ENCODE assay signal across 12 mouse cellular contexts in the genomic region with DNA sequence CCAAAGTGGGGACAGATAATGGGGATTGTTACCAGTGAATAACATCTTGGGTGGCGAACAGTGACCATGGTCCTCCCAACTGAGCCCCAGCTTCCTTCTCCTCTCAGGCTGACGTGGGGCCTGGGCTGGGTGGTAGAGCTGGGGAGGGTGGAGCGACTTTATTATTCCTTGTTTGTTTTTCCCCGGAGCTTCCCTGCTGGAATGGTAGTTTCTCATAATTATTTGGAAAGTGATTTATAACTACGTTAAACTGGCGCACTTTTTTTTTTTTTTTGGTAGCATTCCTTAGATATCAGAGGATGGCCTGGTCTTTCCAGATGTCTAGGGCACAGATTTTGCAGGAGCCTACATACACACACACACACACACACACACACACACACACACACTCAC. TPM values are rescaled to one million over a fixed set of nuclear protein-coding genes. Genes with fewer than 3 reads are reported as not detected.
DNase-seq lines count a peak whose midpoint lies in the region; ATAC-seq lines count a peak whose summit lies in the region.
"Had no signal": no experiment of that assay in that cellular context is flagged by ENCODE, and none has a peak within 500 bp of the region (broad histone marks: within the 10 kb centered on the region; RNA-seq: fewer than 3 reads in every experiment).

No protein-coding gene starts in this region.

- no peaks in the 10 kb centered on the region for H3K36me3 ChIP-seq in forebrain, embryonic 10.5 days (replicated peaks)
- H3K36me3 ChIP-seq in forebrain, embryonic 15.5 days: no peaks in the 10 kb centered on the region
- H3K36me3 ChIP-seq in kidney, embryonic 15.5 days: no peaks in the 10 kb centered on the region
- no peaks in the 10 kb centered on the region for H3K36me3 ChIP-seq in intestine, embryonic 14.5 days (ENCODE audit: control insufficient read depth, insufficient read depth, low read length)
- no peaks in the 10 kb centered on the region for H3K36me3 ChIP-seq in midbrain, embryonic 15.5 days (replicated peaks)

- DNase-seq in forebrain, embryonic 10.5 days (ENCODE audit: extremely low spot score, low spot score): no peak
- no peak for DNase-seq in kidney, adult 18-20 months
- DNase-seq in intestine, embryonic 14.5 days (ENCODE audit: low spot score): no peak
- no peak for DNase-seq in layer of hippocampus, adult 9-10 months (ENCODE audit: low spot score)
- no peak for DNase-seq in frontal cortex, postnatal 25 days (ENCODE audit: low spot score in 2 of 2)
- DNase-seq: cerebellum, adult 11-12 months; thymus, postnatal 4 days had no signal

- no peak for ATAC-seq in forebrain, embryonic 15.5 days (replicated peaks)
- ATAC-seq in kidney, embryonic 15.5 days (replicated peaks; ENCODE audit: low FRiP score): no peak
- ATAC-seq in intestine, embryonic 14.5 days (replicated peaks; ENCODE audit: low FRiP score, low TSS enrichment, low read depth): no peak
- no peak for ATAC-seq in midbrain, embryonic 15.5 days (replicated peaks)

- no peak overlapping the region for H3K27ac ChIP-seq in forebrain, embryonic 10.5 days
- no peak overlapping the region for H3K27ac ChIP-seq in forebrain, embryonic 15.5 days (replicated peaks)
- no peak overlapping the region for H3K27ac ChIP-seq in kidney, embryonic 15.5 days
- H3K27ac ChIP-seq in intestine, embryonic 14.5 days (ENCODE audit: low read depth): no peak overlapping the region
- no peak overlapping the region for H3K27ac ChIP-seq in midbrain, embryonic 15.5 days
- H3K27ac ChIP-seq: layer of hippocampus, adult 2 months had no signal

- no peak overlapping the region for H3K9ac ChIP-seq in forebrain, embryonic 15.5 days (replicated peaks)
- no peak overlapping the region for H3K9ac ChIP-seq in kidney, embryonic 15.5 days
- no peak overlapping the region for H3K9ac ChIP-seq in intestine, embryonic 14.5 days (ENCODE audit: low read length)
- H3K9ac ChIP-seq in midbrain, embryonic 15.5 days: no peak overlapping the region

- peaks cover 100% of the 10 kb centered on the region for H3K27me3 ChIP-seq in forebrain, embryonic 10.5 days (ENCODE audit: poor library complexity, severe bottlenecking)
- peaks cover 91% of the 10 kb centered on the region for H3K27me3 ChIP-seq in forebrain, embryonic 15.5 days
- H3K27me3 ChIP-seq in kidney, embryonic 15.5 days: peaks cover 94% of the 10 kb centered on the region
- peaks cover 93% of the 10 kb centered on the region for H3K27me3 ChIP-seq in intestine, embryonic 14.5 days (replicated peaks; ENCODE audit: control insufficient read depth, insufficient read depth, low read length)
- peaks cover 89% of the 10 kb centered on the region for H3K27me3 ChIP-seq in midbrain, embryonic 15.5 days (replicated peaks)

- under 1% methylated on average over 6 of the region's 6 CpGs for WGBS in forebrain, embryonic 10.5 days
- 3% methylated on average over 6 of the region's 6 CpGs for WGBS in forebrain, embryonic 15.5 days
- 0% methylated on average over 6 of the region's 6 CpGs for WGBS in kidney, embryonic 15.5 days
- WGBS in intestine, embryonic 14.5 days: 0% methylated on average over 5 of the region's 6 CpGs
- WGBS in midbrain, embryonic 15.5 days: 3% methylated on average over 6 of the region's 6 CpGs

- H3K4me2 ChIP-seq in forebrain, embryonic 15.5 days (replicated peaks): no peak overlapping the region
- peak overlapping the region; percentile 62 for H3K4me2 ChIP-seq in kidney, embryonic 15.5 days
- 0 out of 2 replicates have a peak overlapping the region, but pooled peaks have one; percentile 36 for H3K4me2 ChIP-seq in intestine, embryonic 14.5 days (ENCODE audit: low read length)
- peak overlapping the region; percentile 29 for H3K4me2 ChIP-seq in midbrain, embryonic 15.5 days

- H3K4me3 ChIP-seq in forebrain, embryonic 10.5 days: peak overlapping the region; percentile 41; the same call in 1 of the 2 replicates
- H3K4me3 ChIP-seq in forebrain, embryonic 15.5 days: no peak overlapping the region
- H3K4me3 ChIP-seq in kidney, embryonic 15.5 days (replicated peaks): peak overlapping the region; percentile 21
- H3K4me3 ChIP-seq in intestine, embryonic 14.5 days (ENCODE audit: low read depth, low read length): peak overlapping the region; percentile 16; the same call in 1 of the 2 replicates
- peak overlapping the region; percentile 12; the same call in 1 of the 2 replicates for H3K4me3 ChIP-seq in midbrain, embryonic 15.5 days
- H3K4me3 ChIP-seq: layer of hippocampus, adult 2 months had no signal

- no peaks in the 10 kb centered on the region for H3K9me3 ChIP-seq in forebrain, embryonic 10.5 days
- no peaks in the 10 kb centered on the region for H3K9me3 ChIP-seq in forebrain, embryonic 15.5 days
- no peaks in the 10 kb centered on the region for H3K9me3 ChIP-seq in kidney, embryonic 15.5 days (replicated peaks)
- no peaks in the 10 kb centered on the region for H3K9me3 ChIP-seq in intestine, embryonic 14.5 days (ENCODE audit: control insufficient read depth, low read length)
- H3K9me3 ChIP-seq in midbrain, embryonic 15.5 days: no peaks in the 10 kb centered on the region

- H3K4me1 ChIP-seq in forebrain, embryonic 10.5 days: peaks cover 38% of the 10 kb centered on the region
- H3K4me1 ChIP-seq in forebrain, embryonic 15.5 days: peaks cover 17% of the 10 kb centered on the region
- peaks cover 20% of the 10 kb centered on the region for H3K4me1 ChIP-seq in kidney, embryonic 15.5 days
- 0 out of 2 replicates have a peak, but pooled peaks cover 3% of the 10 kb centered on the region for H3K4me1 ChIP-seq in intestine, embryonic 14.5 days (replicated peaks; ENCODE audit: control insufficient read depth, insufficient read depth, low read length)
- peaks cover 20% of the 10 kb centered on the region for H3K4me1 ChIP-seq in midbrain, embryonic 15.5 days

RNA-seq across cellular contexts. Expression of gene Nkx2-9, which starts 0.3 kb away (rescaled TPM):
- polyA plus RNA-seq in forebrain, embryonic 10.5 days (2016; fragmentation: Nextera tagmentation; extraction: Ambion mirVana): 3.0 and 3.6 TPM in 2 replicates
- polyA plus RNA-seq in forebrain, embryonic 15.5 days (2015; fragmentation: Nextera tagmentation; extraction: Ambion mirVana): not detected in 2 replicates
- polyA plus RNA-seq in kidney, embryonic 15.5 days (2015; fragmentation: Nextera tagmentation; extraction: Ambion mirVana): not detected in 2 replicates
- polyA plus RNA-seq in intestine, embryonic 14.5 days (2014; fragmentation: Nextera tagmentation; extraction: Ambion mirVana): not detected in 2 replicates
- polyA plus RNA-seq in midbrain, embryonic 15.5 days (2015; fragmentation: Nextera tagmentation; extraction: Ambion mirVana): 0.23 TPM in 1 of 2 replicates, not detected in the other
- polyA plus RNA-seq: liver, embryonic 16.5 days had no signal
